Mouse (Mus musculus) spleen, adult 12 weeks (tissue): ENCODE measurements around the gene Gm3383.
"Not testable (repeated sequence)": the region's sequence is repeated elsewhere in the genome, so short reads cannot be mapped to it uniquely, and the experiment has no call there.

Experiments used
- DNase-seq: peaks from one replicate; pipeline ENCODE4 v3.0.0; 2022; ENCODE audit warnings: low spot score

Gene Gm3383

GRCm38 (mm10) chr14:5807882-5808281, at the start of gene Gm3383:
Gene Gm3383 (minus strand): TSS chr14:5807982.
- DNase-seq = not testable (repeated sequence)

GRCm38 (mm10) chr14:5855911-5856310, 48.1 kb upstream of the Gm3383 start:
- not testable (repeated sequence) for DNase-seq

GRCm38 (mm10) chr14:5830229-5830628, 22.4 kb upstream of the Gm3383 start, which contains the start of gene Gm3424:
Gene Gm3424 (minus strand): TSS chr14:5830329.
- DNase-seq = not testable (repeated sequence)

GRCm38 (mm10) chr14:5812699-5813356, 5.0 kb upstream of the Gm3383 start:
- DNase-seq = not testable (repeated sequence)

GRCm38 (mm10) chr14:5741477-5741876, 66.3 kb downstream of the Gm3383 start, which contains the start of gene Gm3373:
Gene Gm3373 (minus strand): TSS chr14:5741577.
- not testable (repeated sequence) for DNase-seq

- not testable (repeated sequence) for DNase-seq
Measured at GRCm38 (mm10) chr14:5687357-5687756, 120.4 kb downstream of the Gm3383 start, which contains the start of gene Gm9603. Gene Gm9603 (minus strand): TSS chr14:5687457.

GRCm38 (mm10) chr14:5632928-5633327, 174.9 kb downstream of the Gm3383 start, which contains the start of gene Gm8265:
Gene Gm8265 (minus strand): TSS chr14:5633028.
- not testable (repeated sequence) for DNase-seq
